Mouse (Mus musculus): ENCODE results near the gene Capn3. TPM values are rescaled to one million over a fixed set of nuclear protein-coding genes. Genes with fewer than 3 reads are reported as not detected.
A peak's percentile ranks its signal among the peaks of the same experiment; 100 is the strongest.

Capn3 gene
- polyA plus RNA-seq, 2 experiments, result 2.5 to 3.3 TPM

GRCm38 (mm10) chr2:120526771-120527170 is 71.0 kb downstream of the Capn3 start:
- H3K36me3 ChIP-seq (replicated peaks; ENCODE audit: control insufficient read depth, insufficient read depth, low read depth), result peaks cover 33% of the 10 kb centered on the region
- no peak overlapping the region for H3K9ac ChIP-seq (replicated peaks)
- H3K27ac ChIP-seq, result no peak overlapping the region
- H3K4me1 ChIP-seq (replicated peaks; ENCODE audit: control insufficient read depth in 2 of 2, insufficient read depth in 2 of 2, low read length in 1 of 2), result no peaks in the 10 kb centered on the region
- H3K4me2 ChIP-seq (ENCODE audit: low read depth), result no peak overlapping the region
- no peak for ATAC-seq (ENCODE audit: insufficient read depth)
- WGBS (ENCODE audit: insufficient replicate concordance), result 67% methylated on average over 5 of the region's 5 CpGs
- no peaks in the 10 kb centered on the region for H3K9me3 ChIP-seq (ENCODE audit: control insufficient read depth, low read length)
- H3K4me3 ChIP-seq (ENCODE audit: insufficient read depth in 1 of 2, low read depth in 2 of 2, low read length in 2 of 2), result no peak overlapping the region
- TF ChIP-seq EP300 (IDR thresholded peaks at IDR 0.05; ENCODE audit: low read depth) (no peak), CTCF (IDR thresholded peaks at IDR 0.05; ENCODE audit: low read depth) (no peak)
- H3K27me3 ChIP-seq (ENCODE audit: control insufficient read depth, insufficient read depth, low read length), result no peaks in the 10 kb centered on the region
- DNase-seq (ENCODE audit: low read depth in 3 of 3, low spot score in 3 of 3), result no peak

GRCm38 (mm10) chr2:120529531-120529930 is 73.7 kb downstream of the Capn3 start:
- TF ChIP-seq CTCF (IDR thresholded peaks at IDR 0.05; ENCODE audit: low read depth) (no peak; the same call in 1 of the 2 replicates), EP300 (IDR thresholded peaks at IDR 0.05; ENCODE audit: low read depth) (no peak)
- peaks cover 30% of the 10 kb centered on the region for H3K36me3 ChIP-seq (replicated peaks; ENCODE audit: control insufficient read depth, insufficient read depth, low read depth)
- no peaks in the 10 kb centered on the region for H3K4me1 ChIP-seq (replicated peaks; ENCODE audit: control insufficient read depth in 2 of 2, insufficient read depth in 2 of 2, low read length in 1 of 2)

GRCm38 (mm10) chr2:120531223-120531622 is 75.4 kb downstream of the Capn3 start:
- H3K27ac ChIP-seq, result no peak overlapping the region
- no peak overlapping the region for H3K4me3 ChIP-seq (ENCODE audit: insufficient read depth in 1 of 2, low read depth in 2 of 2, low read length in 2 of 2)
- no peak overlapping the region for H3K4me2 ChIP-seq (ENCODE audit: low read depth)
- no peaks in the 10 kb centered on the region for H3K4me1 ChIP-seq (replicated peaks; ENCODE audit: control insufficient read depth in 2 of 2, insufficient read depth in 2 of 2, low read length in 1 of 2)
- no peak overlapping the region for H3K9ac ChIP-seq (replicated peaks)
- TF ChIP-seq EP300 (IDR thresholded peaks at IDR 0.05; ENCODE audit: low read depth), result no peak
- TF ChIP-seq CTCF (IDR thresholded peaks at IDR 0.05; ENCODE audit: low read depth), result no peak
- WGBS (ENCODE audit: insufficient replicate concordance), result 60% methylated on average over 4 of the region's 4 CpGs
- H3K36me3 ChIP-seq (replicated peaks; ENCODE audit: control insufficient read depth, insufficient read depth, low read depth), result peaks cover 36% of the 10 kb centered on the region
- ATAC-seq (ENCODE audit: insufficient read depth) (no peak), DNase-seq (ENCODE audit: low read depth in 3 of 3, low spot score in 3 of 3) (no peak)
- H3K9me3 ChIP-seq (ENCODE audit: control insufficient read depth, low read length), result no peaks in the 10 kb centered on the region
- H3K27me3 ChIP-seq (ENCODE audit: control insufficient read depth, insufficient read depth, low read length), result no peaks in the 10 kb centered on the region

More at GRCm38 (mm10) chr2:120529531-120529930, 73.7 kb downstream of the Capn3 start:
- Histone ChIP-seq H3K4me3 (ENCODE audit: insufficient read depth in 1 of 2, low read depth in 2 of 2, low read length in 2 of 2) (no peak overlapping the region), H3K9ac (replicated peaks) (no peak overlapping the region), H3K4me2 (ENCODE audit: low read depth) (no peak overlapping the region), H3K27me3 (ENCODE audit: control insufficient read depth, insufficient read depth, low read length) (no peaks in the 10 kb centered on the region), H3K9me3 (ENCODE audit: control insufficient read depth, low read length) (no peaks in the 10 kb centered on the region), H3K27ac (no peak overlapping the region)
- no peak for ATAC-seq (ENCODE audit: insufficient read depth)
- DNase-seq (ENCODE audit: low read depth in 3 of 3, low spot score in 3 of 3), result no peak

GRCm38 (mm10) chr2:120539333-120539732 is 83.5 kb downstream of the Capn3 start:
- ATAC-seq (ENCODE audit: insufficient read depth) (no peak), DNase-seq (ENCODE audit: low read depth in 3 of 3, low spot score in 3 of 3) (no peak)
- no peak overlapping the region for H3K4me3 ChIP-seq (ENCODE audit: insufficient read depth in 1 of 2, low read depth in 2 of 2, low read length in 2 of 2)
- 63% methylated on average over 3 of the region's 3 CpGs for WGBS (ENCODE audit: insufficient replicate concordance)
- H3K36me3 ChIP-seq (replicated peaks; ENCODE audit: control insufficient read depth, insufficient read depth, low read depth), result peaks cover 15% of the 10 kb centered on the region
- no peak overlapping the region for H3K9ac ChIP-seq (replicated peaks)
- H3K27ac ChIP-seq, result no peak overlapping the region
- no peaks in the 10 kb centered on the region for H3K27me3 ChIP-seq (ENCODE audit: control insufficient read depth, insufficient read depth, low read length)
- H3K4me2 ChIP-seq (ENCODE audit: low read depth), result no peak overlapping the region
- H3K4me1 ChIP-seq (replicated peaks; ENCODE audit: control insufficient read depth in 2 of 2, insufficient read depth in 2 of 2, low read length in 1 of 2), result peaks cover 0 to 3% of the 10 kb centered on the region in 2 experiments; a peak in 1 of 4 replicates
- no peak for TF ChIP-seq EP300 (IDR thresholded peaks at IDR 0.05; ENCODE audit: low read depth)
- no peaks in the 10 kb centered on the region for H3K9me3 ChIP-seq (ENCODE audit: control insufficient read depth, low read length)

- H3K4me1 ChIP-seq (replicated peaks; ENCODE audit: control insufficient read depth in 2 of 2, insufficient read depth in 2 of 2, low read length in 1 of 2), result peaks cover 0 to 3% of the 10 kb centered on the region in 2 experiments; a peak in 1 of 4 replicates
- no peak overlapping the region for H3K4me2 ChIP-seq (ENCODE audit: low read depth)
- no peak for TF ChIP-seq EP300 (IDR thresholded peaks at IDR 0.05; ENCODE audit: low read depth)
- no peak for TF ChIP-seq CTCF (IDR thresholded peaks at IDR 0.05; ENCODE audit: low read depth)
- peak; percentile 17 to 25 (median 20) for DNase-seq (ENCODE audit: low read depth in 3 of 3, low spot score in 3 of 3)
- H3K27ac ChIP-seq, result no peak overlapping the region
- ATAC-seq (ENCODE audit: insufficient read depth), result peak; percentile 41; the same call in 1 of the 2 replicates
- H3K4me3 ChIP-seq (ENCODE audit: insufficient read depth in 1 of 2, low read depth in 2 of 2, low read length in 2 of 2), result no peak overlapping the region
- H3K36me3 ChIP-seq (replicated peaks; ENCODE audit: control insufficient read depth, insufficient read depth, low read depth), result peaks cover 12% of the 10 kb centered on the region
- H3K9ac ChIP-seq (replicated peaks), result no peak overlapping the region
- H3K27me3 ChIP-seq (ENCODE audit: control insufficient read depth, insufficient read depth, low read length), result no peaks in the 10 kb centered on the region
- WGBS (ENCODE audit: insufficient replicate concordance), result 66% methylated on average over 1 of the region's 1 CpGs
- no peaks in the 10 kb centered on the region for H3K9me3 ChIP-seq (ENCODE audit: control insufficient read depth, low read length)
Measured at GRCm38 (mm10) chr2:120539778-120540208, 84.0 kb downstream of the Capn3 start.

Measured in liver, embryonic 14.5 days (tissue).